Mouse (Mus musculus): ENCODE measurements around the gene Ppcdc.

- TF ChIP-seq MAFK (IDR thresholded peaks at IDR 0.05; ENCODE audit: insufficient read depth, low read depth, low read length), result no peak
- TF ChIP-seq CHD2 (IDR thresholded peaks at IDR 0.05; ENCODE audit: low read depth, low read length), result no peak
- TF ChIP-seq ZNF384 (IDR thresholded peaks at IDR 0.05; ENCODE audit: low read depth, low read length), result no peak
Observed at GRCm38 (mm10) chr9:57421121-57421571, 18.8 kb downstream of the Ppcdc start.

All from ES-E14 (cell line).